ENCODE assay signal across 8 mouse cellular contexts in genomic region chr13:9882362-9883282, GRCm38 (mm10).
DNase-seq lines count a peak whose midpoint lies in the region; ATAC-seq lines count a peak whose summit lies in the region.

No protein-coding gene starts in this region.

- H3K36me3 ChIP-seq in intestine, embryonic 14.5 days (ENCODE audit: control insufficient read depth, insufficient read depth, low read length) = no peaks in the 10 kb centered on the region
- H3K36me3 ChIP-seq in midbrain, embryonic 10.5 days = no peaks in the 10 kb centered on the region

- WGBS in intestine, embryonic 14.5 days = 32% methylated on average over 15 of the region's 15 CpGs
- 50% methylated on average over 15 of the region's 15 CpGs for WGBS in midbrain, embryonic 10.5 days

- peak overlapping the region; percentile 25; the same call in 1 of the 2 replicates for H3K27ac ChIP-seq in intestine, embryonic 14.5 days (ENCODE audit: low read depth)
- H3K27ac ChIP-seq in midbrain, embryonic 10.5 days (replicated peaks) = no peak overlapping the region; the same call in 1 of the 2 replicates

- peak; percentile 78 for DNase-seq in urinary bladder, postnatal 14 days (ENCODE audit: low spot score)
- no peak for DNase-seq in urinary bladder, adult 2 months (ENCODE audit: low spot score)
- peak; percentile 64 for DNase-seq in embryo, embryonic 11.5 days (ENCODE audit: low read depth, low spot score)
- peak; percentile 26 for DNase-seq in gonadal fat pad, adult 2 months (ENCODE audit: low read depth)
- DNase-seq in intestine, embryonic 14.5 days (ENCODE audit: low spot score) = peak; percentile 84
- DNase-seq in left cerebral cortex, adult 8-10 months (ENCODE audit: low spot score in 2 of 2) = peak; percentile 44 to 61
- DNase-seq in midbrain, embryonic 10.5 days (ENCODE audit: low spot score) = peak; percentile 67
- peak; percentile 67 for DNase-seq in right cerebral cortex, postnatal 4 days

- no peak overlapping the region for H3K4me2 ChIP-seq in intestine, embryonic 14.5 days (ENCODE audit: low read length)

- ATAC-seq in intestine, embryonic 14.5 days (replicated peaks; ENCODE audit: low FRiP score, low TSS enrichment, low read depth) = peak; percentile 87

- H3K4me3 ChIP-seq in intestine, embryonic 14.5 days (ENCODE audit: low read depth, low read length) = no peak overlapping the region
- no peak overlapping the region for H3K4me3 ChIP-seq in midbrain, embryonic 10.5 days

- H3K4me1 ChIP-seq in intestine, embryonic 14.5 days (replicated peaks; ENCODE audit: control insufficient read depth, insufficient read depth, low read length) = no peaks in the 10 kb centered on the region
- 0 out of 2 replicates have a peak, but pooled peaks cover 2% of the 10 kb centered on the region for H3K4me1 ChIP-seq in midbrain, embryonic 10.5 days

- no peak overlapping the region for H3K9ac ChIP-seq in intestine, embryonic 14.5 days (ENCODE audit: low read length)

- H3K9me3 ChIP-seq in intestine, embryonic 14.5 days (ENCODE audit: control insufficient read depth, low read length) = no peaks in the 10 kb centered on the region
- H3K9me3 ChIP-seq in midbrain, embryonic 10.5 days (replicated peaks) = no peaks in the 10 kb centered on the region

- H3K27me3 ChIP-seq in intestine, embryonic 14.5 days (replicated peaks; ENCODE audit: control insufficient read depth, insufficient read depth, low read length) = no peaks in the 10 kb centered on the region
- H3K27me3 ChIP-seq in midbrain, embryonic 10.5 days (ENCODE audit: low read depth, poor library complexity, severe bottlenecking) = no peaks in the 10 kb centered on the region
